Mouse (Mus musculus) liver, postnatal 0 days (tissue): ENCODE results near the gene Odf3. TPM values are rescaled to one million over a fixed set of nuclear protein-coding genes. Genes with fewer than 3 reads are reported as not detected.

Experiments
- ATAC-seq: fragments of 200-750 bp; cut with Nextera tagmentation; 2 replicates; pipeline ENCODE4 v1.8.0; 2017; ENCODE audit warnings: mild to moderate bottlenecking, moderate library complexity
- DNase-seq: peaks from one replicate; pipeline ENCODE4 v3.0.0-alpha.2; 2016
- H3K27ac ChIP-seq: fragments of 300-500 bp; sonication (generic); 2 replicates; pipeline ENCODE4 v1.5.1; 2014; ENCODE audit warnings: antibody characterized with exemption, moderate library complexity, mild to moderate bottlenecking, low read depth
- H3K27me3 ChIP-seq: fragments of 300-500 bp; sonication (generic); 2 replicates; pipeline ENCODE4 v1.6.1; 2014; ENCODE audit warnings: low read length, control low read depth, mixed read lengths; ENCODE audit not compliant: insufficient read depth
- H3K36me3 ChIP-seq: fragments of 300-500 bp; sonication (generic); replicated peaks from 2 replicates; pipeline ENCODE4 v1.6.1; 2014; ENCODE audit warnings: mild to moderate bottlenecking, control low read depth, low read length, moderate library complexity, mixed read lengths; ENCODE audit not compliant: insufficient read depth
- H3K4me1 ChIP-seq: fragments of 300-500 bp; sonication (generic); 2 replicates; pipeline ENCODE4 v1.6.1; 2014; ENCODE audit warnings: antibody characterized with exemption, mild to moderate bottlenecking, control low read depth; ENCODE audit not compliant: insufficient read depth
- H3K4me2 ChIP-seq: fragments of 300-500 bp; sonication (generic); 2 replicates; pipeline ENCODE4 v1.6.1; 2014; ENCODE audit warnings: low read depth, mild to moderate bottlenecking, low read length, moderate library complexity, mixed read lengths
- H3K4me3 ChIP-seq: fragments of 300-500 bp; sonication (generic); 2 replicates; pipeline ENCODE4 v1.5.1; 2014; ENCODE audit warnings: low read depth, low read length
- H3K9ac ChIP-seq: fragments of 300-500 bp; sonication (generic); replicated peaks from 2 replicates; pipeline ENCODE4 v1.6.1; 2014; ENCODE audit warnings: mild to moderate bottlenecking, moderate library complexity
- H3K9me3 ChIP-seq: fragments of 300-500 bp; sonication (generic); 2 replicates; pipeline ENCODE4 v1.6.1; 2016; ENCODE audit warnings: mild to moderate bottlenecking, control low read depth, low read length, mixed read lengths
- CTCF ChIP-seq: sonication (generic); IDR thresholded peaks from 2 replicates; pipeline ENCODE4 v1.5.1; 2016; ENCODE audit warnings: antibody characterized with exemption, low read depth
- EP300 ChIP-seq: IDR thresholded peaks from 2 replicates; pipeline ENCODE4 v1.6.1; 2016; ENCODE audit warnings: antibody characterized with exemption, low read depth, mild to moderate bottlenecking
- WGBS: fragments of 180-500 bp; shearing (Covaris S2); extraction: QIAGEN DNeasy Blood & Tissue Kit; methylation state at CpG from one replicate; pipeline ENCODE4 v1.1.7; 2014; ENCODE audit not compliant: insufficient replicate concordance; 5-methylcytosine and 5-hydroxymethylcytosine counted together
- polyA plus RNA-seq: library from polyadenylated mRNA; unstranded; fragments of >200 nt; fragmentation: Nextera tagmentation; extraction: Ambion mirVana; gene quantifications from 2 replicates; pipeline ENCODE4 v1.2.1, GENCODE M21; 2015

Odf3 gene
- polyA plus RNA-seq, 1 experiment from 2014 or later = not detected

DNA sequence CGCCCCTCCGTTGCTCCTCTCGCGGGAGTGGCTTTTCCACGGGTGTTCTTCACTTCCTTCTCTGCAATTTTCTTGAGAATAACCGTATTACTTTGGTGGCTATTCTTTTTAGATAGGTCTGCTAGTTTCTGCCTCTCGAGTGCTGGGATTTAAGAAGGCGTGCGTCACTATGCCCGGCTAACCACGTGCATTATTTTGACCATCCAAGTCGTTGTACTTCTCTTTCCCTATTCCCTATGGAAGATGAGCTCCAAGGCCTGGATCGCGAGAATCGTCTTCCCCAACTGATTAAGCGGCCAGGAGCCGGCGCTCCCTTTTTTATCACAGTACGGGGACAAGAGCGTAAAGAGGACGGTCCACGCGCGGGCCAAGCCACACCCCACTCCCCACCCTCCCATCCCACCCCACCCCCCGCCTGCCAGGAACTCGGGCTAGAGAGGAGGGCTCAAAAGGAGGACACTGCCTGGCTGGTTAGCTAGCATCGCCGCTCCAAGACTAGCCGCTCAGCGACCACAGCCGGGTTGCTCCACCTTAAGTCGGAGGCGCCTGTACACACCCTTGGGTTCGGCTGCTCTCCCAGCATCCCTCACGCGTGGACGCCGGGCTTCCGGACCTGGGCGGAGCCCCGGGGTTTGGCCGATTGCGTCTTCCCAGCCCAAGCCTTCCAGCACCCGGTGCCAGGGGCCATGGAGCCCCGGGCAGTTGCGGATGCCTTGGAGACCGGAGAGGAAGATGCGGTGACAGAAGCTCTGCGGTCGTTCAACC lies 9.4 kb downstream of the Odf3 start, which contains the start of gene Ric8a:
Gene Ric8a, plus strand, starts transcription at position 173 of the 765 bp plus-strand sequence.
- H3K27me3 ChIP-seq = no peaks in the 10 kb centered on the region
- 1% methylated on average over 50 of the region's 50 CpGs for WGBS
- peaks cover 34% of the 10 kb centered on the region for H3K4me1 ChIP-seq
- no peaks in the 10 kb centered on the region for H3K9me3 ChIP-seq
- H3K27ac ChIP-seq = peak within 1 kb of the TSS; percentile 99
- TF ChIP-seq EP300 (no peak), CTCF (no peak)
- DNase-seq (peak; percentile 92), ATAC-seq (peak; percentile 71)
- H3K4me2 ChIP-seq = peak within 1 kb of the TSS; percentile 85
- peak within 1 kb of the TSS; percentile 90 for H3K9ac ChIP-seq
- peak within 1 kb of the TSS; percentile 80 for H3K4me3 ChIP-seq
- H3K36me3 ChIP-seq = peaks cover 53% of the 10 kb centered on the region

DNA sequence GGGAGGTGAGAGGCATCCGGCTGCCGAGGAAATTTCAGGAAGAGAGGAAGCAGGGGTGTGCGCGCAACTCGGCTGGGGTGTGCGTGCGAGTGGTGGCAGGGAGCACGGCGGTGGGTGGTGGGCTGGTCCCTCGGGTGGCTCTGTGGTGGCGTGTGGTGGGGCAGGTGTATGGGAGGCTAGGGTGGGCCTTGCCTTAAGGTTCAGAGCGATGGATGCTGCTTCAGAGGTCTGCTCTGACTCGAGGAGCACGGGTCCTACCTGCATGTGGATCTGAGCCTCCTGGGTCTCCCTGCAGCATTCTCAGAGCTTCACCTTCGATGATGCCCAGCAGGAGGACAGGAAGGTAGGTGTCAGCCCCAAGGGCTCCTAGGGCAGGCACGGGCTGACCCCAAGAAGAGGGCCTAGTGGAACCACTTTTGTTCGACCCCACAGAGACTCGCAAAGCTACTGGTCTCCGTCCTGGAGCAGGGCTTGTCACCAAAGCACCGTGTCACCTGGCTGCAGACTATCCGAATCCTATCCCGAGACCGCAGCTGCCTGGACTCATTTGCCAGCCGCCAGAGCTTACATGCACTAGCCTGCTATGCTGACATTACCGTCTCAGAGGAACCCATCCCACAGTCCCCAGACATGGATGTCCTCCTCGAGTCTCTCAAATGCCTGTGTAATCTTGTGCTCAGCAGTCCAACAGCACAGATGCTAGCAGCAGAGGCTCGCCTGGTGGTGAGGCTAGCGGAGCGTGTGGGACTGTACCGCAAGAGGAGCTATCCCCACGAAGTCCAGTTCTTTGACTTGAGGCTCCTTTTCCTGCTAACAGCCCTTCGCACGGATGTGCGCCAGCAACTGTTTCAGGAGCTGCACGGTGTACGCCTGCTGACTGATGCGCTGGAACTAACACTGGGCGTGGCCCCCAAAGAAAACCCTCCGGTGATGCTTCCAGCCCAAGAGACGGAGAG lies 10.2 kb downstream of the Odf3 start, which contains the start of gene Bet1l:
Gene Bet1l, minus strand, starts transcription at position 28 of the 956 bp plus-strand sequence.
- no peaks in the 10 kb centered on the region for H3K9me3 ChIP-seq
- peaks cover 32% of the 10 kb centered on the region for H3K4me1 ChIP-seq
- WGBS = 28% methylated on average over 40 of the region's 40 CpGs
- peak within 1 kb of the TSS; percentile 99 for H3K27ac ChIP-seq
- H3K36me3 ChIP-seq = peaks cover 57% of the 10 kb centered on the region
- no peaks in the 10 kb centered on the region for H3K27me3 ChIP-seq
- ATAC-seq = peak; percentile 3
- H3K4me2 ChIP-seq = peak within 1 kb of the TSS; percentile 85
- H3K9ac ChIP-seq = peak within 1 kb of the TSS; percentile 90
- no peak for DNase-seq
- H3K4me3 ChIP-seq = peak within 1 kb of the TSS; percentile 80
- TF ChIP-seq EP300 (no peak), CTCF (no peak)

- H3K9me3 ChIP-seq = no peaks in the 10 kb centered on the region
- TF ChIP-seq CTCF (no peak), EP300 (no peak)
- WGBS = 84% methylated on average over 8 of the region's 8 CpGs
- peak overlapping the region; percentile 90; the same call in 1 of the 2 replicates for H3K9ac ChIP-seq
- no peaks in the 10 kb centered on the region for H3K27me3 ChIP-seq
- DNase-seq (no peak), ATAC-seq (no peak)
- H3K36me3 ChIP-seq = peaks cover 63% of the 10 kb centered on the region
- no peak overlapping the region for H3K4me3 ChIP-seq
- no peak overlapping the region for H3K27ac ChIP-seq
- H3K4me2 ChIP-seq = peak overlapping the region; percentile 85
- peaks cover 25% of the 10 kb centered on the region for H3K4me1 ChIP-seq
Observed at GRCm38 (mm10) chr7:140858746-140859145, 11.1 kb downstream of the Odf3 start.

DNA sequence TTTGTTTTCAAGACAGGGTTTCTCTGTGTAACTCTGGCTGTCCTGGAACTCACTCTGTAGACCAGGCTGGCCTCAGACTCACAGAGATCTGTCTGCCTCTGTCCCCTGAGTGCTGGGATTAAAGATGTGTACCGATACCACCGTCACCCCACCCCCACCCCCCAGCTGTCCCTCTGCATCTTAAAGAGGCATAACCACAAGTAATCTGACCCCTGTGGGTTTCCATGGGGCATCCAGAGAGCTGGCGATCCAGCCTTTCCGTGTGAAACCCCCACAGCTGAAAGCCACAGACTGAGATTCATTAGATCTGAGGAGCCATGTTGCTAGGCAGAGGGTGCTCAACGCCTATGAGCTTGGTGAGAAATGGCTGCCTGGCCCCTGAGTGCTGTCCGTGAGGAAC lies 12.4 kb downstream of the Odf3 start:
- no peak overlapping the region for H3K4me3 ChIP-seq
- no peak overlapping the region for H3K4me2 ChIP-seq
- no peak overlapping the region for H3K27ac ChIP-seq
- H3K36me3 ChIP-seq = peaks cover 60% of the 10 kb centered on the region
- H3K27me3 ChIP-seq = no peaks in the 10 kb centered on the region
- H3K9me3 ChIP-seq = no peaks in the 10 kb centered on the region
- peaks cover 16% of the 10 kb centered on the region for H3K4me1 ChIP-seq
- TF ChIP-seq EP300 = no peak
- TF ChIP-seq CTCF = no peak
- DNase-seq (no peak), ATAC-seq (no peak)
- H3K9ac ChIP-seq = no peak overlapping the region
- 78% methylated on average over 6 of the region's 6 CpGs for WGBS

DNA sequence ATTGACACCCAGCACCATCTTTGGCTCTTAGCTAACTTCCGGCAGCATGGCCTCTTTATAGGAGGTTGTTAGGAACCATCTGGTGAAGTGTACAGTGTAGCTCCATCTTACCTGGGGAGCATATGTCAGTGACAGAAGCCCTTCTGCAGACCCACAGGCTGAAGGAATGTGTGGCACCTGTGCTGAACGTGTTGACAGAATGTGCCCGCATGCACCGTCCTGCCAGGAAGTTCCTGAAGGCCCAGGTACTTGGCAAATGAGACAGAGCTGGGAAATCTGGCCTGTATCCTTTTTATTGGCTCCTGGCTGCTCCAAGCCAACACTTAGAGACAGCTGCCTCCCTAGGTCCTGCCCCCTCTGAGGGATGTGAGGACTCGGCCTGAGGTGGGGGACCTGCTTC lies 13.1 kb downstream of the Odf3 start:
- Histone ChIP-seq H3K4me1 (peaks cover 12% of the 10 kb centered on the region), H3K4me2 (no peak overlapping the region), H3K27me3 (no peaks in the 10 kb centered on the region), H3K9me3 (no peaks in the 10 kb centered on the region), H3K9ac (no peak overlapping the region), H3K4me3 (no peak overlapping the region), H3K36me3 (peaks cover 61% of the 10 kb centered on the region), H3K27ac (no peak overlapping the region)
- no peak for ATAC-seq
- no peak for DNase-seq
- WGBS = 82% methylated on average over 5 of the region's 5 CpGs
- TF ChIP-seq EP300 (no peak), CTCF (no peak)

DNA sequence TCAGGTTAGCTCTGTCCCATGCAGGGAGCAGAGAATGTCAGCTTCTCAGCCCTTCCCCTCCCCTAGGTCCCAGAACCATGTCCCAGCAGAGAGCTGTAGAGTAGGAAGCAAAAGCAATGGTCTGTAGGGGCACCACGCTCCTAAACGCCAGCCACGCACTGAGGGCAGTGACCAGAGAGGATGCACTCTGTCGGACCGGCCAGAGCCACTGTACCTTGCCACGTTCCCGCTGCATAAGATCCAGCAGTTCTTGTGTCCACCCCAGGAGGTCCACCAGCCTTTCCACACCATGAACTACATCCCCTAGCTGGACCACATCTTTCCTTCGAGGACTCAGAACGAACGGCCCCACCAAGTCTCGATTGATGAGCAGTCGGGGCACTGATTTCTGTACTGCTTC lies 17.2 kb downstream of the Odf3 start:
- Histone ChIP-seq H3K4me1 (no peaks in the 10 kb centered on the region), H3K9ac (no peak overlapping the region), H3K27me3 (no peaks in the 10 kb centered on the region), H3K4me2 (no peak overlapping the region), H3K27ac (no peak overlapping the region), H3K4me3 (no peak overlapping the region), H3K9me3 (no peaks in the 10 kb centered on the region), H3K36me3 (peaks cover 70% of the 10 kb centered on the region)
- no peak for TF ChIP-seq EP300
- no peak for TF ChIP-seq CTCF
- DNase-seq (no peak), ATAC-seq (no peak)
- 89% methylated on average over 12 of the region's 12 CpGs for WGBS
